In genomic region chr1:87041814-87042438, GRCm38 (mm10) we compare ENCODE assay signal across 8 mouse cellular contexts. TPM values are rescaled to one million over a fixed set of nuclear protein-coding genes. Genes with fewer than 3 reads are reported as not detected.
A peak's percentile ranks its signal among the peaks of the same experiment; 100 is the strongest.
DNase-seq lines count a peak whose midpoint lies in the region; ATAC-seq lines count a peak whose summit lies in the region.

No protein-coding gene starts in this region.

- no peak overlapping the region for H3K4me2 ChIP-seq in forebrain, embryonic 16.5 days (ENCODE audit: low read length)
- H3K4me2 ChIP-seq in hindbrain, embryonic 13.5 days: no peak overlapping the region

- H3K4me3 ChIP-seq in forebrain, embryonic 16.5 days (replicated peaks; ENCODE audit: low read length): no peak overlapping the region
- no peak overlapping the region for H3K4me3 ChIP-seq in hindbrain, embryonic 13.5 days

- no peaks in the 10 kb centered on the region for H3K36me3 ChIP-seq in forebrain, embryonic 16.5 days (ENCODE audit: control insufficient read depth, insufficient read depth)
- peaks cover 28% of the 10 kb centered on the region for H3K36me3 ChIP-seq in hindbrain, embryonic 13.5 days

- 0% methylated on average over 1 of the region's 1 CpGs for WGBS in forebrain, embryonic 16.5 days
- WGBS in hindbrain, embryonic 13.5 days: 0% methylated on average over 1 of the region's 1 CpGs

- H3K4me1 ChIP-seq in forebrain, embryonic 16.5 days (replicated peaks; ENCODE audit: control insufficient read depth, insufficient read depth, low read length): no peaks in the 10 kb centered on the region
- no peaks in the 10 kb centered on the region for H3K4me1 ChIP-seq in hindbrain, embryonic 13.5 days (replicated peaks)

- H3K27me3 ChIP-seq in forebrain, embryonic 16.5 days (replicated peaks; ENCODE audit: control insufficient read depth, insufficient read depth, low read length): no peaks in the 10 kb centered on the region
- H3K27me3 ChIP-seq in hindbrain, embryonic 13.5 days: no peaks in the 10 kb centered on the region

- H3K9ac ChIP-seq in forebrain, embryonic 16.5 days (replicated peaks; ENCODE audit: low read depth, low read length): no peak overlapping the region
- H3K9ac ChIP-seq in hindbrain, embryonic 13.5 days: no peak overlapping the region

- ATAC-seq in forebrain, embryonic 16.5 days: peak; percentile 85
- peak; percentile 81 for ATAC-seq in hindbrain, embryonic 13.5 days (ENCODE audit: low FRiP score)

- peak; percentile 55 for DNase-seq in R1 (ENCODE audit: low read depth, low spot score)
- DNase-seq in cerebellum, adult 18-20 months: peak; percentile 67 to 81
- peak; percentile 49 for DNase-seq in layer of hippocampus, adult 9-11 months
- DNase-seq in lung, postnatal 10 days: peak; percentile 82
- peak; percentile 66 for DNase-seq in retina, postnatal 7 days (ENCODE audit: low read depth, low spot score)
- DNase-seq in yolk sac, embryonic 10.5 days (ENCODE audit: low spot score): peak; percentile 56

- H3K9me3 ChIP-seq in forebrain, embryonic 16.5 days (ENCODE audit: control insufficient read depth, low read length): no peaks in the 10 kb centered on the region
- no peaks in the 10 kb centered on the region for H3K9me3 ChIP-seq in hindbrain, embryonic 13.5 days

- H3K27ac ChIP-seq in forebrain, embryonic 16.5 days (ENCODE audit: low read length): no peak overlapping the region
- H3K27ac ChIP-seq in hindbrain, embryonic 13.5 days: no peak overlapping the region

RNA-seq across cellular contexts. Expression of gene Alppl2, which starts 47.8 kb away (rescaled TPM):
- not detected in 2 replicates for polyA plus RNA-seq in forebrain, embryonic 16.5 days (2015; fragmentation: Nextera tagmentation; extraction: Ambion mirVana)
- not detected in 2 replicates for polyA plus RNA-seq in hindbrain, embryonic 13.5 days (2015; fragmentation: Nextera tagmentation; extraction: Ambion mirVana)

RNA-seq across cellular contexts. Expression of gene Alpi, which starts 59.5 kb away (rescaled TPM):
- polyA plus RNA-seq in forebrain, embryonic 16.5 days (2015; fragmentation: Nextera tagmentation; extraction: Ambion mirVana): not detected in 2 replicates
- polyA plus RNA-seq in hindbrain, embryonic 13.5 days (2015; fragmentation: Nextera tagmentation; extraction: Ambion mirVana): not detected in 2 replicates
